Mouse (Mus musculus) embryonic stem cell, embryonic (primary cell): ENCODE data around the gene U90926.

Experiments used
- CTCF ChIA-PET, 4 experiments: fragments of 300-600 bp in 2 of 4; fragments of 350-600 bp in 2 of 4; sonication (Branson Sonifier 250); formaldehyde crosslinking; loops; one replicate each; lab custom pipeline; 2022; ENCODE audit warnings: inconsistent platforms in 2 of 4; lab: Charles Lee
- POLR2A ChIA-PET, 4 experiments: fragments of 300-600 bp in 2 of 4; fragments of 350-600 bp in 2 of 4; sonication (Branson Sonifier 250); formaldehyde crosslinking; loops; one replicate each; lab custom pipeline; 2022; ENCODE audit warnings: antibody characterized with exemption in 4 of 4, inconsistent platforms in 1 of 4; lab: Charles Lee

Gene U90926

GRCm38 (mm10) chr5:92188881-92189483 is 26.2 kb downstream of the U90926 start:
- CTCF ChIA-PET: interaction anchor here in 2 of 4 experiments (0.6 to 1.1 kb wide), 3 partner anchors 8 to 539 kb away, joined by 3 read pairs; no protein-coding TSS in a partner anchor
- POLR2A ChIA-PET: interaction anchor here in 2 of 4 experiments (0.6 to 1.7 kb wide), 3 partner anchors 8 to 21 kb away, joined by 3 to 4 read pairs (median 3); no protein-coding TSS in a partner anchor

GRCm38 (mm10) chr5:92183071-92183830 is 32.0 kb downstream of the U90926 start:
- CTCF ChIA-PET: no interaction called here
- POLR2A ChIA-PET: interaction anchor here in 1 of 4 experiments (1.2 kb wide), 1 partner anchor 14 kb away, joined by 3 read pairs; no protein-coding TSS in a partner anchor

GRCm38 (mm10) chr5:92165976-92166375 is 49.2 kb downstream of the U90926 start:
- POLR2A ChIA-PET: no interaction called here
- CTCF ChIA-PET: no interaction called here
